Mouse (Mus musculus) embryonic fibroblast, embryonic 13.5 days (primary cell): ENCODE measurements around the gene Rpl10a.

ENCODE experiments used
- CTCF ChIP-seq: IDR thresholded peaks from 2 replicates; pipeline ENCODE4 v1.5.1; 2011; ENCODE audit warnings: mild to moderate bottlenecking, control low read depth, low read length, moderate library complexity, borderline replicate concordance; ENCODE audit not compliant: insufficient read depth
- POLR2A ChIP-seq: IDR thresholded peaks from 2 replicates; pipeline ENCODE4 v1.6.1; 2011; ENCODE audit warnings: low read depth, mild to moderate bottlenecking, control low read depth, low read length, moderate library complexity

GRCm38 (mm10) chr17:28328366-28328928 lies at the start of gene Rpl10a:
- TF ChIP-seq CTCF (peak; percentile 51), POLR2A (peak; percentile 99)
